Mouse (Mus musculus): Measurements from ENCODE around the gene Jkamp. TPM values are rescaled to one million over a fixed set of nuclear protein-coding genes. Genes with fewer than 3 reads are reported as not detected.

Jkamp gene
- total and polyA plus RNA-seq, 2 experiments from 2014 or later, result 89.7 to 109 TPM

DNA sequence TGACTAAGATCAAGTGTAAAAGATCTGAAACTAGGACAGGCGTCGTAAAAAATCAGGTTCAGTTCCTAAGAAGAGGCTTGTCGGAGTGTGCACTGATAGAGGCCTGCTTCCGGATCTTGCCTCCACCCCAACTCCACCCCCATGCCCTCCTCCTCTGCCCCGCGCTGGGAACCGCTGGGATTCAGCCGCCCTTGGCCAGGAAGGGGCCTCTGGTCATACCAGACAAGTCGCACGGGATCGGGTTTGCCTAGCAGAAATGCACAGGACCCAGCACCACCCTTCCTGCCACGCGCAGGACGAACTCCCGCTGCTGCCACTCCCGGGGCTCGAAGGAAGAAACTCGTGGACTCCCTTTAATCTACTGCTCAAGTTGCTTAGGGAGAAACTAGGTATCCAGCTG lies 3.0 kb upstream of the Jkamp start:
- WGBS, result 35% methylated on average over 18 of the region's 18 CpGs
- H3K4me2 ChIP-seq (ENCODE audit: low read depth, low read length, poor library complexity, severe bottlenecking), result peak overlapping the region; percentile 38

DNA sequence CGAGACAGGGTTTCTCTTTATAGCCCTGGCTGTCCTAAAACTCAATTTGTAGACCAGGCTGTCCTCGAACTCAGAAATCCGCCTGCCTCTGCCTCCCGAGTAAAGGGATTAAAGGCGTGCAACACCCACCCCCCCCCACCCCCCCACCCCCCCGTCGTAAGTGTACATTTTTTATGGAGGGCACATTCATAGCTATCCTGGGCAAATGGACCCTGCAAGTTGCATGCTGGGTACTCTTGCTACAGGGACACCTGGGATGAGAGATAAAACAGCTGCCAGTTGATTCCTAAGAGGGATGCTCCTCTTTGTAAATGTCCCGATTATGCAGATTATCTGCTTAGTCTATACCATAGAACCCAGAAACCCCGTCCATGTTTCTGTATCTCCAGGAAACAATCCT lies 2.1 kb upstream of the Jkamp start:
- Histone ChIP-seq H3K4me2 (ENCODE audit: low read depth, low read length, poor library complexity, severe bottlenecking) (no peak overlapping the region), H3K4me1 (ENCODE audit: insufficient read depth, low read length) (peaks cover 10% of the 10 kb centered on the region; the same call in 1 of the 2 replicates), H3K36me3 (ENCODE audit: insufficient read depth, low read length) (no peaks in the 10 kb centered on the region), H3K4me3 (ENCODE audit: low read depth, low read length) (no peak overlapping the region), H3K9ac (replicated peaks; ENCODE audit: low read length, poor library complexity, severe bottlenecking) (no peak overlapping the region), H3K27me3 (ENCODE audit: insufficient read depth, low read length) (no peaks in the 10 kb centered on the region), H3K27ac (ENCODE audit: low read depth, low read length) (no peak overlapping the region), H3K9me3 (ENCODE audit: low read length) (no peaks in the 10 kb centered on the region)
- TF ChIP-seq CTCF (IDR thresholded peaks at IDR 0.05), result no peak
- no peak for DNase-seq (ENCODE audit: low spot score)
- 85% methylated on average over 9 of the region's 9 CpGs for WGBS
- no peak for ATAC-seq (ENCODE audit: low FRiP score)

More for the DNA sequence above, 3.0 kb upstream of the Jkamp start:
- H3K27me3 ChIP-seq (ENCODE audit: insufficient read depth, low read length), result no peaks in the 10 kb centered on the region
- peaks cover 2% of the 10 kb centered on the region; the same call in 1 of the 2 replicates for H3K4me1 ChIP-seq (ENCODE audit: insufficient read depth, low read length)
- ATAC-seq (ENCODE audit: low FRiP score), result no peak
- H3K27ac ChIP-seq (ENCODE audit: low read depth, low read length), result no peak overlapping the region
- no peak overlapping the region for H3K4me3 ChIP-seq (ENCODE audit: low read depth, low read length)
- 0 out of 2 replicates have a peak overlapping the region, but pooled peaks have one; percentile 33 for H3K9ac ChIP-seq (replicated peaks; ENCODE audit: low read length, poor library complexity, severe bottlenecking)
- H3K36me3 ChIP-seq (ENCODE audit: insufficient read depth, low read length), result no peaks in the 10 kb centered on the region
- no peak for TF ChIP-seq CTCF (IDR thresholded peaks at IDR 0.05)
- H3K9me3 ChIP-seq (ENCODE audit: low read length), result no peaks in the 10 kb centered on the region
- no peak for DNase-seq (ENCODE audit: low spot score)

DNA sequence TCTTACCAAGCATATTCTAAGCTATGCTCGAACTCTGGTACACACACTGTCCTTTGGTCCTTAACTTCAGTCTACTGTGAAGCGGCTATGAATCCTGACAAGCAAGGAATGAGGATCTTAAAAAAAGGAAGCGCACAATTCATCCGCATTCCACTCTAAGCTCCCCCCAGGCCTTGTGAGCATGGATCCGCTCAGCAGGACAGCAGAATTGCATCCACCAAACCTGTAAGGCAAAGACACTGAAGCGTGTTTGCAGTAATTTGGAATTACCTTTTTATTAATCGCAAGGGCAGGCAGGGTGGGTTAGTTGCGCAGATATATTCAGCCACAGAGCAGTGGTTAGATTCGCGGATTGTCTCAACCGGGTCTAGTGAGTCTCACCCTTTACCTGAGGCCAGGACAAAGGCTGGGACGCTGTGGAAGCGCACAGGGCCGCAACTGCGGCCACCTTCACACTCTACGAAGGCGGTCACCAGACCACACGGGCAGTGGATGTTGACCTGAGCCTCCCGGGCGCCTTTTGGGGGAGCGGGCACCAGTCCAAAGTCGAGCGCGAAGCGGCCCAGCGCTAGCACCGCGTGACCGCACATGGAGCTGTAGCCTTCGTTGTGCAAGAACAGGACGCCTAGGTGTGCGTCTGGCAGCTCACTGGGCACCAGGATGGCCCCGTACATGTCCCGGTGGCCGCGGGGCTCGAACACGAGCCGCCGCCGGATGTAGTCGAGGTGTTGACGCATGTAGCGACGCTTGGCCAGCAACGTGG lies 947 bp upstream of the Jkamp start:
- no peak for TF ChIP-seq CTCF (IDR thresholded peaks at IDR 0.05)
- no peaks in the 10 kb centered on the region for H3K27me3 ChIP-seq (ENCODE audit: insufficient read depth, low read length)
- 3% methylated on average over 46 of the region's 46 CpGs for WGBS
- H3K27ac ChIP-seq (ENCODE audit: low read depth, low read length), result peak overlapping the region; percentile 94
- DNase-seq (ENCODE audit: low spot score) (peak; percentile 9), ATAC-seq (ENCODE audit: low FRiP score) (peak; percentile 8; the same call in 1 of the 2 replicates)
- H3K4me1 ChIP-seq (ENCODE audit: insufficient read depth, low read length), result peaks cover 10% of the 10 kb centered on the region; the same call in 1 of the 2 replicates
- peak overlapping the region; percentile 74 for H3K4me2 ChIP-seq (ENCODE audit: low read depth, low read length, poor library complexity, severe bottlenecking)
- peak overlapping the region; percentile 69 for H3K4me3 ChIP-seq (ENCODE audit: low read depth, low read length)
- peak overlapping the region; percentile 83 for H3K9ac ChIP-seq (replicated peaks; ENCODE audit: low read length, poor library complexity, severe bottlenecking)
- no peaks in the 10 kb centered on the region for H3K36me3 ChIP-seq (ENCODE audit: insufficient read depth, low read length)
- no peaks in the 10 kb centered on the region for H3K9me3 ChIP-seq (ENCODE audit: low read length)

DNA sequence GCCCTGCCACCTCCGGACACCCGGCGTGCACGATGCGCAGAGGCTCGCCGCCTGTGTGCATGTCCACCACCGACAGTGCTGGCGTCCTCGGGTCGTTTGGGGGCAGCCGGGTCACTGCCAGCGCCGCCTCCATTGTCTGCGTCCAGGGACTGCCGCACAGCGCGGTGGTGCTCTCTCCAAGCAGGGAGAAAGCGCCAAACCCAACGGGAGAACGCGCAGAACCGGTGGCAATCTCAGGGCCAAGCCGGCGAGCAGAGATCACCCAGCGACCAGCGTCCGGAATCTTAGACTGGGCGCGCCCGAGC lies 413 bp upstream of the Jkamp start:
- Histone ChIP-seq H3K27me3 (ENCODE audit: insufficient read depth, low read length) (no peaks in the 10 kb centered on the region), H3K36me3 (ENCODE audit: insufficient read depth, low read length) (no peaks in the 10 kb centered on the region), H3K4me3 (ENCODE audit: low read depth, low read length) (peak overlapping the region; percentile 69), H3K27ac (ENCODE audit: low read depth, low read length) (peak overlapping the region; percentile 94), H3K9me3 (ENCODE audit: low read length) (no peaks in the 10 kb centered on the region), H3K4me1 (ENCODE audit: insufficient read depth, low read length) (peaks cover 10% of the 10 kb centered on the region; the same call in 1 of the 2 replicates), H3K9ac (replicated peaks; ENCODE audit: low read length, poor library complexity, severe bottlenecking) (peak overlapping the region; percentile 83), H3K4me2 (ENCODE audit: low read depth, low read length, poor library complexity, severe bottlenecking) (peak overlapping the region; percentile 74)
- no peak for ATAC-seq (ENCODE audit: low FRiP score)
- 0 out of 2 replicates have a peak, but pooled peaks have one; percentile 10 for TF ChIP-seq CTCF (IDR thresholded peaks at IDR 0.05)
- WGBS, result under 1% methylated on average over 31 of the region's 31 CpGs
- DNase-seq (ENCODE audit: low spot score), result no peak

DNA sequence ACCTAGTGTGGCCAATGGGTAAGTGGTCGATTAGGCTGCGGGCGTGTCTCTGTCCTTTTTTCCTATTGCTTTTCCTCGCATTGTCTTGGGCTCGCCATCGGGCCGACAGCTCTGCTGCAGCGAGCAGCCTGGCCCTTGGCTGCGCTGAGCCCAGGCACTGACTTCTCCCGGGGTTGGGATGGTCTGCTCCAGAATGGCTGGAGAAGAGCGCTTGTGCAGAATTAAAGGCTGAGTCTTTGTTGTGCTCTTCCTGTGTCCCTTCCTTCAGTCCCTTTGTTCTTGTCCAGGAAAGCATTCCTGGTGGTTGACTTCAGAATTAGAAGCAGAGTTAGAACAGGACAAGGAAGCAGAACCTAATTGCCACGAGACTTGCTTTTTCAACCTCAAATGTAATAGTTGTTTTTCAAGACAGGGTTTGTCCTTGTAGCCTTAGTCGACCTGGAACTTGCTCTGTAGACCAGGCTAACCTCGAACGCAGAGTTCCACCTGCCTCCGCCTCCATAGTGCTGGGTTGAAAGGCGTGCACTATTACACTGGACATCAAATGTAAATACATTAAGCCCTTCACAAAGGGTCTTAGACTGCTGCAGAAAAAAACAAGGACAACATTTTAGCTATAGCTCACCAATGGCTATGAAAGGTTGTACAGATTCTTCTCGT lies 907 bp downstream of the Jkamp start:
- Histone ChIP-seq H3K36me3 (ENCODE audit: insufficient read depth, low read length) (no peaks in the 10 kb centered on the region), H3K9ac (replicated peaks; ENCODE audit: low read length, poor library complexity, severe bottlenecking) (peak overlapping the region; percentile 83), H3K27me3 (ENCODE audit: insufficient read depth, low read length) (no peaks in the 10 kb centered on the region), H3K27ac (ENCODE audit: low read depth, low read length) (peak overlapping the region; percentile 94), H3K4me2 (ENCODE audit: low read depth, low read length, poor library complexity, severe bottlenecking) (peak overlapping the region; percentile 74), H3K4me1 (ENCODE audit: insufficient read depth, low read length) (peaks cover 10% of the 10 kb centered on the region; the same call in 1 of the 2 replicates), H3K4me3 (ENCODE audit: low read depth, low read length) (peak overlapping the region; percentile 69), H3K9me3 (ENCODE audit: low read length) (no peaks in the 10 kb centered on the region)
- peak; percentile 30; the same call in 1 of the 2 replicates for TF ChIP-seq CTCF (IDR thresholded peaks at IDR 0.05)
- no peak; the same call in 1 of the 2 replicates for ATAC-seq (ENCODE audit: low FRiP score)
- DNase-seq (ENCODE audit: low spot score), result no peak
- WGBS, result under 1% methylated on average over 18 of the region's 18 CpGs

DNA sequence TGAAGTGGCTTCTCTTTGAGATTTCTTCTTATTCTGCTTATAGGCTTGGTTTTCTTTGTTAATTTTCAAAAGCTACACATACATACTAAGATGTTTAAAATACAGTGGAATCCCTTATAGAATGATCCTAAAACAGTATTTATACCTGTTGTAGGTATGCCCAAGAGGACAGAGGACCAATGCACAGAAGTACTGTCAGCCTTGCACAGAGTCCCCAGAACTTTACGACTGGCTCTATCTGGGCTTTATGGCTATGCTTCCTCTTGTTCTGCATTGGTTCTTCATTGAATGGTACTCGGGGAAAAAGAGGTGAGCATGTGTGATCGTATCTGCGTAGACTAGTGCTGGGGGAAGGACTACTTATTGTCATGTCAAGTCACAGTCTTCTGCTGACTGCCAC lies 4.4 kb downstream of the Jkamp start:
- WGBS, result 94% methylated on average over 4 of the region's 4 CpGs
- Histone ChIP-seq H3K9ac (replicated peaks; ENCODE audit: low read length, poor library complexity, severe bottlenecking) (no peak overlapping the region), H3K27ac (ENCODE audit: low read depth, low read length) (no peak overlapping the region), H3K4me2 (ENCODE audit: low read depth, low read length, poor library complexity, severe bottlenecking) (no peak overlapping the region), H3K4me3 (ENCODE audit: low read depth, low read length) (no peak overlapping the region), H3K4me1 (ENCODE audit: insufficient read depth, low read length) (peaks cover 10% of the 10 kb centered on the region; the same call in 1 of the 2 replicates), H3K9me3 (ENCODE audit: low read length) (no peaks in the 10 kb centered on the region), H3K27me3 (ENCODE audit: insufficient read depth, low read length) (no peaks in the 10 kb centered on the region), H3K36me3 (ENCODE audit: insufficient read depth, low read length) (peaks cover 18% of the 10 kb centered on the region; the same call in 1 of the 2 replicates)
- DNase-seq (ENCODE audit: low spot score), result no peak
- no peak for TF ChIP-seq CTCF (IDR thresholded peaks at IDR 0.05)
- no peak for ATAC-seq (ENCODE audit: low FRiP score)

All from midbrain, postnatal 0 days (tissue).